Mouse (Mus musculus): ENCODE measurements around the gene Fgf18. TPM values are rescaled to one million over a fixed set of nuclear protein-coding genes. Genes with fewer than 3 reads are reported as not detected.

Fgf18 gene
- polyA plus RNA-seq, 1 experiment from 2014 or later = 1.8 TPM

DNA sequence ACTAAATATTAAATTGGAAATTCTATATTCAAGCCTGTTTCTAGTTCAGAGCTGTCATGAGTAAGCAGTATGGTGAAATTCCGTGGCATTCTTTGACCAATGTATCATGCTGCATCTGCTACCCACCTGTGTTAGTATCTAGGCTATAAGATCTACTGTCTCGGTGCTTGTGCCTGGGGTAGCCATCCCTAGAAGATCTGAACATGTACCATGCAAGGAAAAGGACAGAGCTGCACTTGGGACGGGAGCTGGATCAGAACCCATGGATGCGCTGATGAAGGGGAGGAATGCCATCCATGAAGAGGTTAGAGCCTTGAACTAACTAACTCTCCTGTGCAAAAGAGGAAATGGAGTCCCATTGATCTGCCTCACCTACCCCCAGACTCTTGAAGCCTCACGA lies 8.5 kb downstream of the Fgf18 start:
- no peaks in the 10 kb centered on the region for H3K9me3 ChIP-seq (replicated peaks; ENCODE audit: control insufficient read depth, low read length)
- H3K36me3 ChIP-seq (ENCODE audit: control insufficient read depth, insufficient read depth, low read length) = no peaks in the 10 kb centered on the region
- 86% methylated on average over 5 of the region's 5 CpGs for WGBS
- no peak overlapping the region for H3K4me3 ChIP-seq (replicated peaks; ENCODE audit: low read length)
- H3K27ac ChIP-seq (ENCODE audit: low read length) = no peak overlapping the region
- ATAC-seq (ENCODE audit: insufficient read depth, low FRiP score) = no peak
- no peaks in the 10 kb centered on the region for H3K4me1 ChIP-seq (ENCODE audit: control insufficient read depth, insufficient read depth, low read length)
- H3K27me3 ChIP-seq (ENCODE audit: control insufficient read depth, insufficient read depth, low read length) = no peaks in the 10 kb centered on the region
- no peak overlapping the region for H3K9ac ChIP-seq (ENCODE audit: low read length)
- H3K4me2 ChIP-seq (ENCODE audit: low read depth, low read length) = no peak overlapping the region

DNA sequence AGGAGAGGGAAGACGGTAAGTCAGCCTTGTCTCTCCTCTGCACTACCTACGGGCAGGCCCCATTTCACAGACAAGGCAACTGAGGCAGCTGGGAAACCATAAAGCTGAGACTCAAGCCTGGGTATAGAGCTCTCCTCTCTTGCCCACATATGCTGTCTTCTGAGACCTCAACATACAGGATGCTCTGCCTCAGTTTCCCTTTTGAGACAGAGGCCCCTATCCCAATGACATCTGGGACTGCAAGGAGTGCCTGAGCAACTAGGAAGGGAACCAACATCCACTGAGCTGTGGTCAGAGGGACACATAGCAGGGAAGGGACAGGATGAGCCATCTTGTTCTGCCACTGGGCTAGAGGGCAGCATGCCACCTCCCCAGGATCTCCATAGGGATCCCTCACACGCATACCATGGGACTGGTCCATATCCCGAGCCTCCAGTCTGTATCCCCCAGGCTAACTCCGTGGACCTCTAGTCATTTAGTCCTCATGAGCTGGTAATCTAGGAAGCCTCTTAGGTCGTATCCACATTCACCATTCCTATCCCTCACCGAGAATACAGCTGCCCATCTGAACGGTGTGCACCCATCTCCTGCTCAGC lies 12.7 kb downstream of the Fgf18 start:
- H3K27me3 ChIP-seq (ENCODE audit: control insufficient read depth, insufficient read depth, low read length) = no peaks in the 10 kb centered on the region
- H3K36me3 ChIP-seq (ENCODE audit: control insufficient read depth, insufficient read depth, low read length) = no peaks in the 10 kb centered on the region
- no peaks in the 10 kb centered on the region for H3K9me3 ChIP-seq (replicated peaks; ENCODE audit: control insufficient read depth, low read length)
- no peak overlapping the region for H3K4me3 ChIP-seq (replicated peaks; ENCODE audit: low read length)
- no peak overlapping the region for H3K27ac ChIP-seq (ENCODE audit: low read length)
- 90% methylated on average over 8 of the region's 8 CpGs for WGBS
- ATAC-seq (ENCODE audit: insufficient read depth, low FRiP score) = no peak
- H3K9ac ChIP-seq (ENCODE audit: low read length) = no peak overlapping the region
- H3K4me1 ChIP-seq (ENCODE audit: control insufficient read depth, insufficient read depth, low read length) = no peaks in the 10 kb centered on the region
- no peak overlapping the region for H3K4me2 ChIP-seq (ENCODE audit: low read depth, low read length)

DNA sequence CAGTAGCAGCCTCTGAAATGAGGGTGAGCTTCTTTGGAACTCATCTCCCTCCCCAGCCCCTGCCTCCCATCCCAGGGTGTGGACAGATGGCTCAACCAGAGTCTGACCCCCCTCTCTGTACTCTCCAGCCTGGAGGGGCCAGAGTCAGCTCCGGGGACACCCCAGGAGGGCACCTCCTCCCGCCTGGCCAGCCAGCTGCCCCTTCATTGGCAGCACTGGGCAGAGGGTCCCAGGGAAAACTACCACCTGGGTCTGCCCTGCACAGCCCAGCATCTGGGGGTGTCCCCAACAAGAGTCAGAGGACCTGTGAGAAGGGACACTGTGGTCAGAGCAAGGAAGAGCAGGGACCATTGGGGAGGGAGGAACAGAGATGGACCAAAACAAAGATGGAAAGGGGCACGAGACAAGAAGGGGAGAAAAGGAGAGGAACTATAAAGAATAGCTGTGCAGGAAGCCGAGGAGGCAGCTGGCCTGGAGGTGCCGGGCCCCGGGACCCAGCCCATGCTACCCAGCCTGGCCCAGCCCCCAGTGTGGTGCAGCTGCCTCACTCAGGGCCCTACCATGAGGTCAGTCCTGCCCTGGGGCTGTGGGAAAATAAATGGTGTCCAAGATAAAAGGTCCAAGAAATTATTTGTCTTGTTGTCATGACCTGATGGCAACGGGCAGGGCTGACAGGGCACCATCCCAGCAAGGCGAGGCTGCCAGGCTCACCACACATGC lies 14.4 kb downstream of the Fgf18 start:
- no peak for ATAC-seq (ENCODE audit: insufficient read depth, low FRiP score)
- no peaks in the 10 kb centered on the region for H3K27me3 ChIP-seq (ENCODE audit: control insufficient read depth, insufficient read depth, low read length)
- WGBS = 58% methylated on average over 8 of the region's 8 CpGs

DNA sequence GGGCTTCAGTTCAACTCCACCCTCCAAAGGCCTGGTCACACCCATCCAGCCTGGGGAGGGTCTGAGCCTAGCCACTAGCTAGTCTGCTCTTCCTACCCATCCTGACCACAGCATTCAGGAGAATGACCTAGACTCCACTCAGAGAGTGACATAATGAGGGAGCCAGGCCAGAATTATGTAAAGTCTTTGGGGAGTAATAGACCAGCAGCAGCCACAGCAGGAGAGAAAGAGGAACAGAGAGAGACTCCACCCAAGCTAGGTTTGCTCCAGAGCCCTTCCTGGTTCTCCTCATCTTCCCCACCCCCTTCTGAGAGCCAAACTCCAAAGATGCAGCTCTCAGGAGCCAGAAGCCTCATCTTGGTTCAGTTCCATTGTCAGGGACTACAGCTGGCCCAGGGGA lies 20.1 kb downstream of the Fgf18 start:
- Histone ChIP-seq H3K27ac (ENCODE audit: low read length) (no peak overlapping the region), H3K9me3 (replicated peaks; ENCODE audit: control insufficient read depth, low read length) (no peaks in the 10 kb centered on the region), H3K9ac (ENCODE audit: low read length) (no peak overlapping the region), H3K27me3 (ENCODE audit: control insufficient read depth, insufficient read depth, low read length) (no peaks in the 10 kb centered on the region), H3K36me3 (ENCODE audit: control insufficient read depth, insufficient read depth, low read length) (no peaks in the 10 kb centered on the region), H3K4me3 (replicated peaks; ENCODE audit: low read length) (no peak overlapping the region), H3K4me1 (ENCODE audit: control insufficient read depth, insufficient read depth, low read length) (no peaks in the 10 kb centered on the region), H3K4me2 (ENCODE audit: low read depth, low read length) (no peak overlapping the region)
- ATAC-seq (ENCODE audit: insufficient read depth, low FRiP score) = no peak

More for the DNA sequence above, 14.4 kb downstream of the Fgf18 start:
- H3K36me3 ChIP-seq (ENCODE audit: control insufficient read depth, insufficient read depth, low read length) = no peaks in the 10 kb centered on the region
- no peaks in the 10 kb centered on the region for H3K9me3 ChIP-seq (replicated peaks; ENCODE audit: control insufficient read depth, low read length)
- no peak overlapping the region for H3K4me3 ChIP-seq (replicated peaks; ENCODE audit: low read length)
- H3K9ac ChIP-seq (ENCODE audit: low read length) = no peak overlapping the region
- no peak overlapping the region for H3K27ac ChIP-seq (ENCODE audit: low read length)
- H3K4me2 ChIP-seq (ENCODE audit: low read depth, low read length) = no peak overlapping the region
- H3K4me1 ChIP-seq (ENCODE audit: control insufficient read depth, insufficient read depth, low read length) = no peaks in the 10 kb centered on the region

DNA sequence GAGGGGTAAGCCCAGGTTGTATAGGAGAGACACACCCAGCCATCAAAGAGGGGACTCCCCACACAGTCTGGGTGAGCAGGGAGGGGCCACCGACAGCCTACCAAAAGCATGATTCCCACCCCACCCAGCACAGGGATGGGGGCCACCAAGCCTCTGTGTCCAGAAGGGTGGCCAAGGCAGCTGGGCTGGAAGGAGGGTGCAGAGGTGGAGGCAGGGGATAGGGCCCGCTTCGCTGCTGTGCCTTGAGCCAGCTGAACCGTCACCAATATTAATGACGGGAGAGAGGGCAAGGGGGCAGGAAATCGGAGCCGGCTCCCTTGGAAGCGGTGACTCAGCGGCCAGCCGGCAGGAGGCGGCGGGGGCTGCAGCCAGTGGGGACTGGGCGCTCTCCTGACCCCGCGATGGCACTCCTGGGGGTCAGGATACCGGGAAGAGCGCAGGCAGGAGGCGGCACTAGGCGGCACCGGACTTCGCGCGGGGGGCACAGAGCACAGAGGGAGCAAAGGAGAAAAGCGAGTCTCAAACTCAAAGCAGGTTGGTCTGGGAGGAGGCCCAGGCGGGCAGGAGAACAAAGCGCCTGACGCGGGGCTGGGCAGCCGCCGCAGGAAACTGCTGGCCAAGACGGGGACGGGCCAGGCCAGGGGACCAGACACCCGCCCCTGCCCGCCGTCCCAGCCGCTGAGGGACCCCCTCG lies 24.5 kb downstream of the Fgf18 start:
- H3K4me3 ChIP-seq (replicated peaks; ENCODE audit: low read length) = peak overlapping the region; percentile 35
- H3K27ac ChIP-seq (ENCODE audit: low read length) = no peak overlapping the region
- H3K27me3 ChIP-seq (ENCODE audit: control insufficient read depth, insufficient read depth, low read length) = no peaks in the 10 kb centered on the region
- peak; percentile 49; the same call in 1 of the 2 replicates for ATAC-seq (ENCODE audit: insufficient read depth, low FRiP score)
- peak overlapping the region; percentile 61 for H3K4me2 ChIP-seq (ENCODE audit: low read depth, low read length)
- H3K9ac ChIP-seq (ENCODE audit: low read length) = peak overlapping the region; percentile 40
- 3% methylated on average over 37 of the region's 37 CpGs for WGBS
- H3K9me3 ChIP-seq (replicated peaks; ENCODE audit: control insufficient read depth, low read length) = no peaks in the 10 kb centered on the region
- no peaks in the 10 kb centered on the region for H3K36me3 ChIP-seq (ENCODE audit: control insufficient read depth, insufficient read depth, low read length)
- H3K4me1 ChIP-seq (ENCODE audit: control insufficient read depth, insufficient read depth, low read length) = no peaks in the 10 kb centered on the region

DNA sequence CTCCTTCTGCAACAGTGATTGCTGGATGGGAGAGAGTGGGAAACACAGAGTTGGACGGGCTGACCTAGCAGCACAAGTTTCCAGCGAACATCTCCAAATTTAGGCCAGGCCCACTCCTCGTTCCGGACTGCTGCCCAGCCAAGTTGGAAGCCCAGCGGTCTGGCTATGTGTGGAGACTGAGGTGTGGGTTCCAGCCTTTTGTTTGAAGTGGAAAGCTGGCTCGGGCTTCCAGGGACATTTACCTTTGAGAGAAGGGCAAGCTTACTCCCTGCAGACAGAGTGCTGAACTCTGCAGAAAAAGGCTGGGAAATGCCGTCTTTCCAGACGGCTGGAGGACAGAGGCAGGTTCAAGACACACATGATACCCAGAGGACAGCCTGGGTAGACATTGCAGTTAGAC lies 27.6 kb downstream of the Fgf18 start:
- H3K27me3 ChIP-seq (ENCODE audit: control insufficient read depth, insufficient read depth, low read length) = no peaks in the 10 kb centered on the region
- H3K4me3 ChIP-seq (replicated peaks; ENCODE audit: low read length) = no peak overlapping the region
- no peak overlapping the region for H3K9ac ChIP-seq (ENCODE audit: low read length)
- H3K9me3 ChIP-seq (replicated peaks; ENCODE audit: control insufficient read depth, low read length) = no peaks in the 10 kb centered on the region
- WGBS = 70% methylated on average over 8 of the region's 8 CpGs
- no peak overlapping the region for H3K27ac ChIP-seq (ENCODE audit: low read length)
- H3K4me1 ChIP-seq (ENCODE audit: control insufficient read depth, insufficient read depth, low read length) = no peaks in the 10 kb centered on the region
- no peaks in the 10 kb centered on the region for H3K36me3 ChIP-seq (ENCODE audit: control insufficient read depth, insufficient read depth, low read length)
- H3K4me2 ChIP-seq (ENCODE audit: low read depth, low read length) = no peak overlapping the region
- no peak for ATAC-seq (ENCODE audit: insufficient read depth, low FRiP score)

DNA sequence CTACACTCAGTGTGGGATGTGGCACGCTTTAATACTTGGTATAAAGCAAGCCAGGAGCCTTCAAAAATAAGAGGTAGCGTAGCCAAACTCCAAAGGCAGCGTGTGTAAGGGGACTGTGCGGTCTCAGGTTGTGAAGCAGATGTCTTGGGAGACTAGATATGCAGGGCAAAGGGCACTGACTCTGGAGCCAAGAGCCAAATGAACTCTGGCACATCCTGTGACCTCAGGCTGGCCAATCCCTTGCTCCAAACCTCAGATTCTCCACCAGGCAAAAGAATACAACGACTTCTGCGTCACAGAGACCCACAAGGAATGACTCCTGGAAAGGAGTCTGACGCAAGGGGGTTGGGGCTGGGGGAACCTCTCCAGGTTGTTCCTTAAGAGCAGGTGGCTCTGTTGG lies 28.1 kb downstream of the Fgf18 start:
- Histone ChIP-seq H3K4me3 (replicated peaks; ENCODE audit: low read length) (no peak overlapping the region), H3K36me3 (ENCODE audit: control insufficient read depth, insufficient read depth, low read length) (no peaks in the 10 kb centered on the region), H3K4me1 (ENCODE audit: control insufficient read depth, insufficient read depth, low read length) (no peaks in the 10 kb centered on the region), H3K27me3 (ENCODE audit: control insufficient read depth, insufficient read depth, low read length) (no peaks in the 10 kb centered on the region), H3K4me2 (ENCODE audit: low read depth, low read length) (no peak overlapping the region), H3K27ac (ENCODE audit: low read length) (no peak overlapping the region), H3K9ac (ENCODE audit: low read length) (no peak overlapping the region), H3K9me3 (replicated peaks; ENCODE audit: control insufficient read depth, low read length) (no peaks in the 10 kb centered on the region)
- 73% methylated on average over 7 of the region's 7 CpGs for WGBS
- ATAC-seq (ENCODE audit: insufficient read depth, low FRiP score) = no peak

DNA sequence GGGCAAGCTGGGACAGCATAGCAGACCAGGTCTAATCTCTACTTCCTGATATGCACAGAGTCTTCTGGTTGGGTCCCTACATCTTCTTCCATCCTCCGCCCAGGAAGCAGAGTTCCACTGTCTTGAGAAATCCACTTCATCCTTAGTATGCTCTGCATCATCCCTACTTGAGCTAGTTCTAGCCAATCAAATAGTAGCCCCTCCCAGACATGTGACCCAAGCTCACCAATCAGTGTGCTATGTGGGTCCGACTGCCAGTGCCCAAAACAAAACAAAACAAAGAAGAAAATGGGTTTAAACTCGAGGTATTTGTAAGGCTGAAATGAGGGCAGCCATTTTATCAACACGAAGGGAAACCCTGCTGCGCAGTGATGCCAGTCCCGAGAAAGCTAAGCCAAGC lies 28.7 kb downstream of the Fgf18 start:
- Histone ChIP-seq H3K9me3 (replicated peaks; ENCODE audit: control insufficient read depth, low read length) (no peaks in the 10 kb centered on the region), H3K4me3 (replicated peaks; ENCODE audit: low read length) (no peak overlapping the region), H3K9ac (ENCODE audit: low read length) (no peak overlapping the region), H3K27ac (ENCODE audit: low read length) (no peak overlapping the region), H3K36me3 (ENCODE audit: control insufficient read depth, insufficient read depth, low read length) (no peaks in the 10 kb centered on the region), H3K27me3 (ENCODE audit: control insufficient read depth, insufficient read depth, low read length) (no peaks in the 10 kb centered on the region), H3K4me2 (ENCODE audit: low read depth, low read length) (no peak overlapping the region), H3K4me1 (ENCODE audit: control insufficient read depth, insufficient read depth, low read length) (no peaks in the 10 kb centered on the region)
- ATAC-seq (ENCODE audit: insufficient read depth, low FRiP score) = no peak
- 68% methylated on average over 6 of the region's 6 CpGs for WGBS

DNA sequence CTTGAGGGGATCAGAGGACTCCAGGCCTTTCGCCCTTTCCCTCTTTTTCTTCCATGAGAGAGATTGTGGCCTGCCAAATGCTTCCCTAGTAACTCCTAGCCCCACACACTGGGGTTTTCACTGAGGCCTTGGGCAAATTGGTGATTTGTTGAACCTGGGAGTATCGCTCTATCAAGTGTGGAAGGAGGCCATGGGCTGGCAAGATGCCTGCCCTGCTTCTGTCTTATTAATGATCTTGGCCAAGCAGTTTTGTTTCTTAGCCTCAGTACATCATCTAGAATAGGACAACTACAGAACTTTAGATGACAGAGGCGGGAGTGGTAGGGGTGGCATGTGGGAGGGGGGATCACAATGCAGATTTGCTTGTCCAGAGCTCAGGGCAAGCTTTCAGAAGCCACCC lies 31.4 kb downstream of the Fgf18 start:
- Histone ChIP-seq H3K9me3 (replicated peaks; ENCODE audit: control insufficient read depth, low read length) (no peaks in the 10 kb centered on the region), H3K4me1 (ENCODE audit: control insufficient read depth, insufficient read depth, low read length) (no peaks in the 10 kb centered on the region), H3K27me3 (ENCODE audit: control insufficient read depth, insufficient read depth, low read length) (no peaks in the 10 kb centered on the region), H3K4me3 (replicated peaks; ENCODE audit: low read length) (no peak overlapping the region), H3K4me2 (ENCODE audit: low read depth, low read length) (no peak overlapping the region), H3K36me3 (ENCODE audit: control insufficient read depth, insufficient read depth, low read length) (no peaks in the 10 kb centered on the region), H3K9ac (ENCODE audit: low read length) (no peak overlapping the region), H3K27ac (ENCODE audit: low read length) (no peak overlapping the region)
- no peak for ATAC-seq (ENCODE audit: insufficient read depth, low FRiP score)
- WGBS = 86% methylated on average over 3 of the region's 3 CpGs
